Mouse (Mus musculus): ENCODE data around the gene Eef2. TPM values are rescaled to one million over a fixed set of nuclear protein-coding genes. Genes with fewer than 3 reads are reported as not detected.

Gene Eef2
- total and polyA plus RNA-seq, 3 experiments = 1,752 to 4,660 (median 2,649) TPM

- H3K27me3 ChIP-seq (replicated peaks) = no peaks in the 10 kb centered on the region
- peaks cover 0 to 1% of the 10 kb centered on the region in 2 experiments for H3K36me3 ChIP-seq (replicated peaks in 1 of 2; ENCODE audit: control insufficient read depth in 1 of 2, insufficient read depth in 1 of 2, low read length in 1 of 2)
- H3K4me2 ChIP-seq (ENCODE audit: insufficient read depth, low read depth, poor library complexity, severe bottlenecking) = peak overlapping the region; percentile 93
- H3K79me2 ChIP-seq (replicated peaks; ENCODE audit: control insufficient read depth, extremely low read depth, insufficient read depth, poor library complexity, severe bottlenecking) = peaks cover 13% of the 10 kb centered on the region
- H3K27ac ChIP-seq (ENCODE audit: insufficient read depth, low read depth) = no peak overlapping the region
- peak overlapping the region; percentile 100; the same call in 1 of the 2 replicates for H3K9ac ChIP-seq (ENCODE audit: insufficient read depth, low read depth)
- peak; percentile 63 for TF ChIP-seq POLR2A (IDR thresholded peaks at IDR 0.05; ENCODE audit: low read depth, low read length)
- TF ChIP-seq ZKSCAN1 (IDR thresholded peaks at IDR 0.05; ENCODE audit: borderline replicate concordance, low read depth, low read length) = no peak
- TF ChIP-seq CHD1 (IDR thresholded peaks at IDR 0.05; ENCODE audit: low read depth, low read length) = no peak
- TF ChIP-seq MYC (IDR thresholded peaks at IDR 0.05; ENCODE audit: low read depth, low read length) = peak; percentile 58; the same call in 1 of the 2 replicates
- no peak for TF ChIP-seq POLR2AphosphoS2 (IDR thresholded peaks at IDR 0.05; ENCODE audit: low read depth, low read length)
- TF ChIP-seq RAD21 (IDR thresholded peaks at IDR 0.05; ENCODE audit: low read depth, low read length) = no peak
- TF ChIP-seq HCFC1 (IDR thresholded peaks at IDR 0.05; ENCODE audit: low read depth, low read length) = peak; percentile 46
- no peak for TF ChIP-seq NRF1 (IDR thresholded peaks at IDR 0.05; ENCODE audit: low read depth, low read length)
- TF ChIP-seq CHD2 (IDR thresholded peaks at IDR 0.05; ENCODE audit: low read length) = no peak; the same call in 1 of the 2 replicates
- TF ChIP-seq ZC3H11A (IDR thresholded peaks at IDR 0.05; ENCODE audit: low read depth, low read length) = no peak
- no peak for TF ChIP-seq SMC3 (IDR thresholded peaks at IDR 0.05; ENCODE audit: low read depth, low read length)
- no peak for TF ChIP-seq GABPA (IDR thresholded peaks at IDR 0.05; ENCODE audit: insufficient replicate concordance, low read depth, low read length)
- peak; percentile 85 for TF ChIP-seq MXI1 (IDR thresholded peaks at IDR 0.05; ENCODE audit: low read depth, low read length)
- no peak for TF ChIP-seq JUN (IDR thresholded peaks at IDR 0.05; ENCODE audit: insufficient read depth, low read depth, low read length)
- TF ChIP-seq CTCF (conservative IDR thresholded peaks at IDR 0.05 in 1 of 2, IDR thresholded peaks at IDR 0.05 in 1 of 2; ENCODE audit: low read depth in 2 of 2, low read length in 2 of 2) = no peak
- no peak for TF ChIP-seq MEF2A (IDR thresholded peaks at IDR 0.05; ENCODE audit: borderline replicate concordance, low read depth, low read length)
- TF ChIP-seq RCOR1 (conservative IDR thresholded peaks at IDR 0.05; ENCODE audit: low read depth, low read length) = no peak
- TF ChIP-seq JUND (conservative IDR thresholded peaks at IDR 0.05; ENCODE audit: low read depth, low read length) = no peak
- peak; percentile 98 for TF ChIP-seq BHLHE40 (IDR thresholded peaks at IDR 0.05; ENCODE audit: low read depth, low read length)
- peak; percentile 48 for TF ChIP-seq TCF12 (IDR thresholded peaks at IDR 0.05; ENCODE audit: low read depth, low read length)
- no peak for TF ChIP-seq UBTF (IDR thresholded peaks at IDR 0.05; ENCODE audit: low read depth, low read length)
- TF ChIP-seq EP300 (IDR thresholded peaks at IDR 0.05; ENCODE audit: low read length) = no peak
- TF ChIP-seq IRF4 (IDR thresholded peaks at IDR 0.05; ENCODE audit: low read depth, low read length) = peak; percentile 61
- peak; percentile 83 for TF ChIP-seq MAZ (IDR thresholded peaks at IDR 0.05; ENCODE audit: low read depth, low read length)
- no peak for TF ChIP-seq PAX5 (IDR thresholded peaks at IDR 0.05; ENCODE audit: low read length)
- TF ChIP-seq MAX (IDR thresholded peaks at IDR 0.05; ENCODE audit: low read length) = peak; percentile 35; the same call in 1 of the 2 replicates
- no peak; the same call in 1 of the 2 replicates for TF ChIP-seq SIN3A (IDR thresholded peaks at IDR 0.05; ENCODE audit: low read length)
- no peak for TF ChIP-seq KAT2A (IDR thresholded peaks at IDR 0.05; ENCODE audit: insufficient replicate concordance, low read length)
- TF ChIP-seq USF2 (conservative IDR thresholded peaks at IDR 0.05; ENCODE audit: low read depth, low read length) = peak; percentile 55; the same call in 1 of the 2 replicates
- no peak for TF ChIP-seq ZMIZ1 (IDR thresholded peaks at IDR 0.05; ENCODE audit: low read depth, low read length)
- TF ChIP-seq MAFK (IDR thresholded peaks at IDR 0.05; ENCODE audit: insufficient replicate concordance, low read length) = no peak
- 0 out of 2 replicates have a peak, but pooled peaks have one; percentile 28 for TF ChIP-seq TBP (conservative IDR thresholded peaks at IDR 0.05; ENCODE audit: low read depth, low read length)
- no peak for TF ChIP-seq E2F4 (IDR thresholded peaks at IDR 0.05; ENCODE audit: insufficient replicate concordance, low read depth, low read length)
- TF ChIP-seq USF1 (IDR thresholded peaks at IDR 0.05; ENCODE audit: low read depth, low read length) = peak; percentile 82
- TF ChIP-seq ZNF384 (IDR thresholded peaks at IDR 0.05; ENCODE audit: low read depth, low read length) = no peak
- TF ChIP-seq NELFE (IDR thresholded peaks at IDR 0.05; ENCODE audit: low read depth, low read length) = no peak
- peak; percentile 86 for TF ChIP-seq ETS1 (conservative IDR thresholded peaks at IDR 0.05; ENCODE audit: low read depth, low read length)
- TF ChIP-seq ELF1 (IDR thresholded peaks at IDR 0.05; ENCODE audit: low read depth, low read length) = peak; percentile 95
- H3K4me1 ChIP-seq (ENCODE audit: control insufficient read depth in 1 of 2, insufficient read depth in 2 of 2) = peaks cover 10 to 37% of the 10 kb centered on the region in 2 experiments
- dilution Hi-C loops (cut with MboI; ENCODE audit: extremely low pct_ligation_motif_present, extremely low pct_unique_long_range_greater_than_20kb, low sequenced_read_pairs) = no loop called here
- in situ Hi-C loops (cut with MboI; ENCODE audit: low pct_ligation_motif_present, low pct_unique_long_range_greater_than_20kb, low sequenced_read_pairs) = no loop called here
- H3K9me3 ChIP-seq (replicated peaks; ENCODE audit: low read length) = no peaks in the 10 kb centered on the region
- DNase-seq (ENCODE audit: extremely low read depth) = peak; percentile 84
- H3K4me3 ChIP-seq (replicated peaks in 1 of 3; ENCODE audit: low read depth in 2 of 3, low read length in 2 of 3, poor library complexity in 1 of 3) = peak overlapping the region; percentile 14 to 87 (median 64)
Observed at GRCm38 (mm10) chr10:81134181-81134587, 42.2 kb upstream of the Eef2 start.
